ENCODE assay signal across 13 mouse cellular contexts in the genomic region with DNA sequence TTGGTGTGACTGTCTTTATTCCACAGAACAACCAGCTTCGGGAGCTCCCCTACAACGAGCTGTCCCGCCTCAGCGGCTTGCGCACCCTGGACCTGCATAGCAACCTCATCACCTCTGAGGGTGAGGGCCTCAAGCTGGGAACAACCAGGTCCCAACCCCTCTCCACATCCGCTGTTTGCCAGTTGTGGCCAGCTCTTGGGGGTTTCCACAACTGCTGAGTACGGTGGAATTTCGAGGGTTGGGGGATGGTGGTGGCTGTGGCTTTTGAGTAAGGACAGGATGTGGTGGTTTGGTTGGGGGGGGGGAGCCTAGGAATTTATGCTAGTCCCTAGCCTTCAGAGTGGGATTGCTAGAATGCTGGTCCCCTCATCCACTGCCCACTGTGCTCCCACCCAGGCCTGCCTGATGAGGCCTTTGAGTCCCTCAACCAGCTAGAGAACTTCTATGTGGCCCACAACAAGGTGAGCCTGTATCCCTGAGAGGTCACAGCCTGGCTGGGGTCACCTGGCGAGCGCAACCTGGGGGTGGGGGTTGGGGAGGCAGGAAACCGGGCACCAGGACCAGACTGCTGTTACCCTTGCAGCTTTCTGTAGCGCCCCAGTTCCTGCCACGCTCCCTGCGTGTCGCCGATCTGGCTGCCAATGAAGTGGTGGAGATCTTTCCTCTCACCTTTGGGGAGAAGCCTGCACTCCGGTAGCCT. TPM values are rescaled to one million over a fixed set of nuclear protein-coding genes. Genes with fewer than 3 reads are reported as not detected.
DNase-seq lines count a peak whose midpoint lies in the region; ATAC-seq lines count a peak whose summit lies in the region.
"Had no signal": no experiment of that assay in that cellular context is flagged by ENCODE, and none has a peak within 500 bp of the region (broad histone marks: within the 10 kb centered on the region; RNA-seq: fewer than 3 reads in every experiment).

No protein-coding gene starts in this region.

- H3K4me2 ChIP-seq in heart, embryonic 13.5 days: no peak overlapping the region
- no peak overlapping the region for H3K4me2 ChIP-seq in liver, embryonic 12.5 days
- no peak overlapping the region for H3K4me2 ChIP-seq in forebrain, embryonic 11.5 days (ENCODE audit: low read depth, low read length, severe bottlenecking)
- H3K4me2 ChIP-seq: hindbrain, embryonic 15.5 days; midbrain, embryonic 13.5 days had no signal

- H3K9ac ChIP-seq in heart, embryonic 13.5 days: 0 out of 2 replicates have a peak overlapping the region, but pooled peaks have one; percentile 26
- no peak overlapping the region for H3K9ac ChIP-seq in liver, embryonic 12.5 days
- no peak overlapping the region for H3K9ac ChIP-seq in forebrain, embryonic 11.5 days (ENCODE audit: low read length)
- H3K9ac ChIP-seq: hindbrain, embryonic 15.5 days; midbrain, embryonic 13.5 days had no signal

- H3K36me3 ChIP-seq in heart, embryonic 13.5 days: peaks cover 8% of the 10 kb centered on the region; the same call in 1 of the 2 replicates
- peaks cover 3% of the 10 kb centered on the region; the same call in 1 of the 2 replicates for H3K36me3 ChIP-seq in liver, embryonic 12.5 days
- H3K36me3 ChIP-seq in forebrain, embryonic 11.5 days (ENCODE audit: control insufficient read depth, insufficient read depth, low read length): no peaks in the 10 kb centered on the region

- no peak overlapping the region for H3K4me3 ChIP-seq in heart, embryonic 13.5 days
- H3K4me3 ChIP-seq in liver, embryonic 12.5 days: no peak overlapping the region
- no peak overlapping the region for H3K4me3 ChIP-seq in forebrain, embryonic 11.5 days (ENCODE audit: low read depth, low read length)
- H3K4me3 ChIP-seq: hindbrain, embryonic 15.5 days; midbrain, embryonic 13.5 days had no signal

- H3K27me3 ChIP-seq in heart, embryonic 13.5 days (replicated peaks): peaks cover 25% of the 10 kb centered on the region
- H3K27me3 ChIP-seq in liver, embryonic 12.5 days (replicated peaks): peaks cover 15% of the 10 kb centered on the region; the same call in 1 of the 2 replicates
- H3K27me3 ChIP-seq in forebrain, embryonic 11.5 days (ENCODE audit: control insufficient read depth, insufficient read depth, low read length): no peaks in the 10 kb centered on the region
- H3K27me3 ChIP-seq: hindbrain, embryonic 15.5 days; midbrain, embryonic 13.5 days had no signal

- H3K9me3 ChIP-seq in heart, embryonic 13.5 days: no peaks in the 10 kb centered on the region
- H3K9me3 ChIP-seq in liver, embryonic 12.5 days (replicated peaks): no peaks in the 10 kb centered on the region
- H3K9me3 ChIP-seq in forebrain, embryonic 11.5 days (ENCODE audit: control insufficient read depth, low read length): no peaks in the 10 kb centered on the region
- H3K9me3 ChIP-seq: hindbrain, embryonic 15.5 days; midbrain, embryonic 13.5 days had no signal

- ATAC-seq in heart, embryonic 13.5 days (ENCODE audit: extremely low read depth, insufficient number of reproducible peaks, low FRiP score, low TSS enrichment): no peak
- peak; percentile 62 for ATAC-seq in megakaryocyte, adult 5-6 weeks (ENCODE audit: poor library complexity, severe bottlenecking)
- ATAC-seq in liver, embryonic 12.5 days: no peak
- ATAC-seq in forebrain, embryonic 11.5 days (replicated peaks; ENCODE audit: low FRiP score): no peak

- H3K27ac ChIP-seq in heart, embryonic 13.5 days (replicated peaks): no peak overlapping the region
- H3K27ac ChIP-seq in liver, embryonic 12.5 days: no peak overlapping the region
- no peak overlapping the region for H3K27ac ChIP-seq in forebrain, embryonic 11.5 days (ENCODE audit: low read depth, low read length)
- H3K27ac ChIP-seq: hindbrain, embryonic 15.5 days; midbrain, embryonic 13.5 days had no signal

- DNase-seq in heart, postnatal 4 days: no peak
- peak; percentile 40 for DNase-seq in testis, postnatal 10 days (ENCODE audit: low spot score)
- no peak for DNase-seq in testis, postnatal 14 days (ENCODE audit: low spot score)
- DNase-seq in forebrain, embryonic 11.5 days (ENCODE audit: low spot score): no peak
- DNase-seq in gastrocnemius, adult 8-10 months (ENCODE audit: low spot score in 2 of 2): no peak
- DNase-seq: adrenal gland, adult 8-10 months; cerebellum, postnatal 10 days; retina, postnatal 1 day had no signal

- no peaks in the 10 kb centered on the region for H3K4me1 ChIP-seq in heart, embryonic 13.5 days
- H3K4me1 ChIP-seq in liver, embryonic 12.5 days: peaks cover 12% of the 10 kb centered on the region
- no peaks in the 10 kb centered on the region for H3K4me1 ChIP-seq in forebrain, embryonic 11.5 days (replicated peaks; ENCODE audit: control insufficient read depth, insufficient read depth, low read length)
- H3K4me1 ChIP-seq: hindbrain, embryonic 15.5 days had no signal

- 50% methylated on average over 17 of the region's 17 CpGs for WGBS in heart, embryonic 13.5 days
- WGBS in liver, embryonic 12.5 days (ENCODE audit: insufficient replicate concordance): 32% methylated on average over 17 of the region's 17 CpGs
- WGBS in forebrain, embryonic 11.5 days: 73% methylated on average over 17 of the region's 17 CpGs

RNA-seq across cellular contexts. Expression of gene Podnl1, which starts 1.6 kb away (rescaled TPM):
- 0.06 and 0.12 TPM in 2 replicates for polyA plus RNA-seq in heart, embryonic 13.5 days (2015; fragmentation: Nextera tagmentation; extraction: Ambion mirVana)
- total RNA-seq in heart, postnatal 4 days (2021): not detected
- 0.21 and 0.65 TPM in 2 replicates for total RNA-seq in megakaryocyte, adult 5-6 weeks (2015)
- total RNA-seq in megakaryocyte, adult 5-6 weeks (2017): 0.12 and 0.62 TPM in 2 replicates
- 0.08 and 0.13 TPM in 2 replicates for polyA plus RNA-seq in liver, embryonic 12.5 days (2016; fragmentation: Nextera tagmentation; extraction: Ambion mirVana)
- polyA plus RNA-seq in forebrain, embryonic 11.5 days (2014; fragmentation: Nextera tagmentation; extraction: Ambion mirVana): 0.17 and 0.21 TPM in 2 replicates
- not detected for total RNA-seq in gastrocnemius, adult 8-10 months (2022)

RNA-seq across cellular contexts. Expression of gene Cc2d1a, which starts 20.4 kb away (rescaled TPM):
- polyA plus RNA-seq in heart, embryonic 13.5 days (2015; fragmentation: Nextera tagmentation; extraction: Ambion mirVana): 14.5 and 15.3 TPM in 2 replicates
- total RNA-seq in heart, postnatal 4 days (2021): 10 to 100 TPM; 12.6 to 15.6 TPM
- 9.0 and 12.9 TPM in 2 replicates for total RNA-seq in megakaryocyte, adult 5-6 weeks (2015)
- 5.8 and 9.8 TPM in 2 replicates for total RNA-seq in megakaryocyte, adult 5-6 weeks (2017)
- 8.2 and 9.6 TPM in 2 replicates for polyA plus RNA-seq in liver, embryonic 12.5 days (2016; fragmentation: Nextera tagmentation; extraction: Ambion mirVana)
- polyA plus RNA-seq in forebrain, embryonic 11.5 days (2014; fragmentation: Nextera tagmentation; extraction: Ambion mirVana): 16.0 and 17.1 TPM in 2 replicates
- total RNA-seq in gastrocnemius, adult 8-10 months (2022): 10 to 100 TPM; 14.0 to 20.0 (median 15.4) TPM

RNA-seq across cellular contexts. Expression of gene 4930432K21Rik, which starts 20.5 kb away (rescaled TPM):
- 0.82 and 0.88 TPM in 2 replicates for polyA plus RNA-seq in heart, embryonic 13.5 days (2015; fragmentation: Nextera tagmentation; extraction: Ambion mirVana)
- total RNA-seq in heart, postnatal 4 days (2021): under 1 TPM; 0.38 to 0.60 TPM
- 0.07 and 0.09 TPM in 2 replicates for total RNA-seq in megakaryocyte, adult 5-6 weeks (2015)
- total RNA-seq in megakaryocyte, adult 5-6 weeks (2017): 0.37 and 1.8 TPM in 2 replicates
- 0.28 and 0.58 TPM in 2 replicates for polyA plus RNA-seq in liver, embryonic 12.5 days (2016; fragmentation: Nextera tagmentation; extraction: Ambion mirVana)
- polyA plus RNA-seq in forebrain, embryonic 11.5 days (2014; fragmentation: Nextera tagmentation; extraction: Ambion mirVana): 1.2 and 1.5 TPM in 2 replicates
- under 1 TPM; 0.16 to 0.46 (median 0.30) TPM for total RNA-seq in gastrocnemius, adult 8-10 months (2022)

RNA-seq across cellular contexts. Expression of gene Dcaf15, which starts 22.8 kb away (rescaled TPM):
- polyA plus RNA-seq in heart, embryonic 13.5 days (2015; fragmentation: Nextera tagmentation; extraction: Ambion mirVana): 7.6 TPM in 2 replicates
- total RNA-seq in heart, postnatal 4 days (2021): 10 to 100 TPM; 19.7 to 20.5 TPM
- total RNA-seq in megakaryocyte, adult 5-6 weeks (2015): 11.3 and 13.6 TPM in 2 replicates
- total RNA-seq in megakaryocyte, adult 5-6 weeks (2017): 14.8 and 16.4 TPM in 2 replicates
- polyA plus RNA-seq in liver, embryonic 12.5 days (2016; fragmentation: Nextera tagmentation; extraction: Ambion mirVana): 5.9 and 6.4 TPM in 2 replicates
- 14.4 and 14.5 TPM in 2 replicates for polyA plus RNA-seq in forebrain, embryonic 11.5 days (2014; fragmentation: Nextera tagmentation; extraction: Ambion mirVana)
- total RNA-seq in gastrocnemius, adult 8-10 months (2022): 1 to 10 TPM; 4.3 to 5.2 (median 4.7) TPM

RNA-seq across cellular contexts. Expression of gene Nanos3, which starts 57.7 kb away (rescaled TPM):
- 1.9 and 2.8 TPM in 2 replicates for polyA plus RNA-seq in heart, embryonic 13.5 days (2015; fragmentation: Nextera tagmentation; extraction: Ambion mirVana)
- total RNA-seq in heart, postnatal 4 days (2021): 1 to 10 TPM; 3.6 to 4.3 TPM
- not detected in 2 replicates for total RNA-seq in megakaryocyte, adult 5-6 weeks (2015)
- not detected in 2 replicates for total RNA-seq in megakaryocyte, adult 5-6 weeks (2017)
- 0.61 and 1.3 TPM in 2 replicates for polyA plus RNA-seq in liver, embryonic 12.5 days (2016; fragmentation: Nextera tagmentation; extraction: Ambion mirVana)
- polyA plus RNA-seq in forebrain, embryonic 11.5 days (2014; fragmentation: Nextera tagmentation; extraction: Ambion mirVana): 2.9 and 5.0 TPM in 2 replicates
- not detected for total RNA-seq in gastrocnemius, adult 8-10 months (2022)
